Mouse (Mus musculus): ENCODE results near the gene Gfy. TPM values are rescaled to one million over a fixed set of nuclear protein-coding genes. Genes with fewer than 3 reads are reported as not detected.
A peak's percentile ranks its signal among the peaks of the same experiment; 100 is the strongest.

Gfy gene
- polyA plus RNA-seq, 1 experiment from 2014 or later: not detected

DNA sequence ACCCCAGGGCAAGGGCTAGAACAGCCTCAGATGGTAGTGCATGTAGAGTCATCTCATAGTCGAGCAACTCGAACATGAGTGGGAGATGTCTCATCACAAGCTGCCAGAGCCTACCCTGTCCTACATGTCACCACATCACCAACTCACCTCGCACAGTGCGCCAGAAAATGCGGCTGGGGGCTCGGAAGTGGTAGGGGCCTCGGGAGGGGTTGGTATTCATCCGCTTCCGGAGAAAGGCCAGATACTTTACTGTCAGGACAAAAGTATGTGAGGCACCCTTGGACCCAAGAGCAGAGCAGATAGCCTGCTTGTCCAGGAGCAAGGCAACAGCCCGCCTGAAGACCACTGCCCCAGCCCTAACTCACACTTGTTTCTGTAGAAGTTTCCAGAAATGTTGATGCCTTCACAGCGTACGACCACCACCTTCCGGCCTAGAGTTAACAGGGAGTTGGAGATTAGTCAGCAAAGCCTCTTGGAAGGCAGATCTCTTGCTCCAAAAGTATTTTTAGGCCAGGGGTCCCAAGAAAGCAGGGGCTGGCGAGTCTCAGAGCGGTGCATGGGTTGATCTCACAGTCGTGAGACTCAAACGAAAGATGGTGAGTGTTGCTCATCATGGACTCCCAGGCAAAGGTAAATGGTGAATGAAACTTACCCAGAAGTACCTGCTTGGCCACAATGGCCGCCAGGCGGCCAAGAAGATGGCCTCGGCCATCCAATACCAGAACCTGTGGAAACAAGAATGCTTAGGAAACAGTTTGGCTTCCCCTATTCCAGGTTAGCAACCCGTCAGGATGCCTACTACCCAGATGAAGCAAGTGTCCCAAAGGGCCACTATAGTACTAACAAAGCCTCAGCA lies 52.3 kb downstream of the Gfy start:
- Histone ChIP-seq H3K9ac (peak overlapping the region; percentile 92), H3K27me3 (replicated peaks) (no peaks in the 10 kb centered on the region), H3K4me1 (peaks cover 53% of the 10 kb centered on the region), H3K9me3 (no peaks in the 10 kb centered on the region), H3K36me3 (replicated peaks) (peaks cover 25% of the 10 kb centered on the region), H3K27ac (peak overlapping the region; percentile 81), H3K4me2 (peak overlapping the region; percentile 83), H3K4me3 (peak overlapping the region; percentile 66)
- 47% methylated on average over 21 of the region's 21 CpGs for WGBS
- ATAC-seq (replicated peaks): no peak

Small RNAs within 50 kb of the gene (microRNA-seq; reads per million reads assigned to microRNA genes)
- 5.7 reads per million, percentile 24 among the genes with 10 or more reads in this experiment for gene Mir5121
- not detected for gene Mir7055

Other genes starting within 250 kb of the Gfy start
- gene Tsks, start 236.4 kb downstream of the Gfy start, polyA plus RNA-seq (2015; fragmentation: Nextera tagmentation; extraction: Ambion mirVana): 0.11 and 0.21 TPM in 2 replicates
- gene Cpt1c, start 204.7 kb downstream of the Gfy start, polyA plus RNA-seq (2015; fragmentation: Nextera tagmentation; extraction: Ambion mirVana): 56.5 and 58.2 TPM in 2 replicates
- 697 and 717 TPM in 2 replicates for gene Prmt1, start 193.0 kb downstream of the Gfy start, polyA plus RNA-seq (2015; fragmentation: Nextera tagmentation; extraction: Ambion mirVana)
- 61.9 and 66.8 TPM in 2 replicates for gene Irf3, start 181.9 kb downstream of the Gfy start, polyA plus RNA-seq (2015; fragmentation: Nextera tagmentation; extraction: Ambion mirVana)
- gene Bcl2l12, start 180.9 kb downstream of the Gfy start, polyA plus RNA-seq (2015; fragmentation: Nextera tagmentation; extraction: Ambion mirVana): 10.0 and 12.3 TPM in 2 replicates
- gene Scaf1, start 163.2 kb downstream of the Gfy start, polyA plus RNA-seq (2015; fragmentation: Nextera tagmentation; extraction: Ambion mirVana): 54.5 and 56.7 TPM in 2 replicates
- 12.5 and 15.2 TPM in 2 replicates for gene Rras, start 161.6 kb downstream of the Gfy start, polyA plus RNA-seq (2015; fragmentation: Nextera tagmentation; extraction: Ambion mirVana)
- 16.2 and 18.1 TPM in 2 replicates for gene Prr12, start 126.7 kb downstream of the Gfy start, polyA plus RNA-seq (2015; fragmentation: Nextera tagmentation; extraction: Ambion mirVana)
- gene Nosip, start 117.1 kb downstream of the Gfy start, polyA plus RNA-seq (2015; fragmentation: Nextera tagmentation; extraction: Ambion mirVana): 67.2 and 72.1 TPM in 2 replicates
- 15.7 and 15.9 TPM in 2 replicates for gene Prrg2, start 116.9 kb downstream of the Gfy start, polyA plus RNA-seq (2015; fragmentation: Nextera tagmentation; extraction: Ambion mirVana)
- gene Rcn3, start 87.3 kb downstream of the Gfy start, polyA plus RNA-seq (2015; fragmentation: Nextera tagmentation; extraction: Ambion mirVana): 55.4 and 62.2 TPM in 2 replicates
- gene Fcgrt, start 75.7 kb downstream of the Gfy start, polyA plus RNA-seq (2015; fragmentation: Nextera tagmentation; extraction: Ambion mirVana): 32.0 and 36.8 TPM in 2 replicates
- 742 and 762 TPM in 2 replicates for gene Rps11, start 55.1 kb downstream of the Gfy start, polyA plus RNA-seq (2015; fragmentation: Nextera tagmentation; extraction: Ambion mirVana)
- gene Rpl13a, start 50.8 kb downstream of the Gfy start, polyA plus RNA-seq (2015; fragmentation: Nextera tagmentation; extraction: Ambion mirVana): 582 and 606 TPM in 2 replicates
- not detected in 2 replicates for gene Gm45713, start 43.3 kb downstream of the Gfy start, polyA plus RNA-seq (2015; fragmentation: Nextera tagmentation; extraction: Ambion mirVana)
- gene Flt3l, start 43.1 kb downstream of the Gfy start, polyA plus RNA-seq (2015; fragmentation: Nextera tagmentation; extraction: Ambion mirVana): 2.1 and 2.3 TPM in 2 replicates
- 87.1 and 90.0 TPM in 2 replicates for gene Pih1d1, start 25.3 kb downstream of the Gfy start, polyA plus RNA-seq (2015; fragmentation: Nextera tagmentation; extraction: Ambion mirVana)
- gene Aldh16a1, start 25.0 kb downstream of the Gfy start, polyA plus RNA-seq (2015; fragmentation: Nextera tagmentation; extraction: Ambion mirVana): 16.1 and 19.8 TPM in 2 replicates
- gene Slc17a7, start 15.6 kb downstream of the Gfy start, polyA plus RNA-seq (2015; fragmentation: Nextera tagmentation; extraction: Ambion mirVana): 0.59 and 1.0 TPM in 2 replicates
- 0.68 and 0.93 TPM in 2 replicates for gene Pth2, start 1.4 kb upstream of the Gfy start, polyA plus RNA-seq (2015; fragmentation: Nextera tagmentation; extraction: Ambion mirVana)
- 0.63 and 0.84 TPM in 2 replicates for gene Ccdc155, start 25.3 kb upstream of the Gfy start, polyA plus RNA-seq (2015; fragmentation: Nextera tagmentation; extraction: Ambion mirVana)
- gene Dkkl1, start 32.6 kb upstream of the Gfy start, polyA plus RNA-seq (2015; fragmentation: Nextera tagmentation; extraction: Ambion mirVana): 4.0 and 5.8 TPM in 2 replicates
- 45.7 and 55.8 TPM in 2 replicates for gene Tead2, start 36.2 kb upstream of the Gfy start, polyA plus RNA-seq (2015; fragmentation: Nextera tagmentation; extraction: Ambion mirVana)
- gene Cd37, start 59.5 kb upstream of the Gfy start, polyA plus RNA-seq (2015; fragmentation: Nextera tagmentation; extraction: Ambion mirVana): 1.3 and 1.7 TPM in 2 replicates
- 0.50 and 0.91 TPM in 2 replicates for gene Slc6a16, start 61.5 kb upstream of the Gfy start, polyA plus RNA-seq (2015; fragmentation: Nextera tagmentation; extraction: Ambion mirVana)
- gene Slc6a21, start 97.9 kb upstream of the Gfy start, polyA plus RNA-seq (2015; fragmentation: Nextera tagmentation; extraction: Ambion mirVana): not detected in 2 replicates
- gene Trpm4, start 154.2 kb upstream of the Gfy start, polyA plus RNA-seq (2015; fragmentation: Nextera tagmentation; extraction: Ambion mirVana): 10.7 and 12.7 TPM in 2 replicates
- 0.23 and 0.26 TPM in 2 replicates for gene Hrc, start 155.7 kb upstream of the Gfy start, polyA plus RNA-seq (2015; fragmentation: Nextera tagmentation; extraction: Ambion mirVana)
- gene Ppfia3, start 187.4 kb upstream of the Gfy start, polyA plus RNA-seq (2015; fragmentation: Nextera tagmentation; extraction: Ambion mirVana): 29.9 and 31.3 TPM in 2 replicates
- gene Lin7b, start 191.0 kb upstream of the Gfy start, polyA plus RNA-seq (2015; fragmentation: Nextera tagmentation; extraction: Ambion mirVana): 24.4 TPM in 2 replicates
- 202 and 214 TPM in 2 replicates for gene Snrnp70, start 216.2 kb upstream of the Gfy start, polyA plus RNA-seq (2015; fragmentation: Nextera tagmentation; extraction: Ambion mirVana)
- not detected in 2 replicates for gene Kcna7, start 226.1 kb upstream of the Gfy start, polyA plus RNA-seq (2015; fragmentation: Nextera tagmentation; extraction: Ambion mirVana)
- 0.10 TPM in 1 of 2 replicates, not detected in the other for gene Ntf5, start 234.1 kb upstream of the Gfy start, polyA plus RNA-seq (2015; fragmentation: Nextera tagmentation; extraction: Ambion mirVana)
- gene Lhb, start 241.3 kb upstream of the Gfy start, polyA plus RNA-seq (2015; fragmentation: Nextera tagmentation; extraction: Ambion mirVana): 0.45 and 0.63 TPM in 2 replicates